Mouse (Mus musculus): ENCODE results near the gene Kmt5a. TPM values are rescaled to one million over a fixed set of nuclear protein-coding genes. Genes with fewer than 3 reads are reported as not detected.

The Kmt5a gene
- polyA plus RNA-seq, 1 experiment from 2014 or later, result 50.4 TPM

Small RNA genes within 50 kb of the gene (microRNA-seq; reads per million reads assigned to microRNA genes)
- gene Gm27486, result not detected

Other genes starting within 250 kb of the Kmt5a start
- gene Pitpnm2, start 190.2 kb upstream of the Kmt5a start, polyA plus RNA-seq (2015; fragmentation: Nextera tagmentation; extraction: Ambion mirVana), result 2.4 and 2.6 TPM in 2 replicates
- gene Mphosph9, start 112.0 kb upstream of the Kmt5a start, polyA plus RNA-seq (2015; fragmentation: Nextera tagmentation; extraction: Ambion mirVana), result 7.7 and 8.5 TPM in 2 replicates
- 13.3 and 16.1 TPM in 2 replicates for gene 2810006K23Rik, start 111.8 kb upstream of the Kmt5a start, polyA plus RNA-seq (2015; fragmentation: Nextera tagmentation; extraction: Ambion mirVana)
- gene Cdk2ap1, start 76.8 kb upstream of the Kmt5a start, polyA plus RNA-seq (2015; fragmentation: Nextera tagmentation; extraction: Ambion mirVana), result 18.6 and 22.0 TPM in 2 replicates
- gene Sbno1, start 13.9 kb upstream of the Kmt5a start, polyA plus RNA-seq (2015; fragmentation: Nextera tagmentation; extraction: Ambion mirVana), result 70.4 and 76.1 TPM in 2 replicates
- gene Rilpl2, start 38.4 kb downstream of the Kmt5a start, polyA plus RNA-seq (2015; fragmentation: Nextera tagmentation; extraction: Ambion mirVana), result 27.4 and 32.0 TPM in 2 replicates
- 22.0 and 24.3 TPM in 2 replicates for gene Snrnp35, start 43.2 kb downstream of the Kmt5a start, polyA plus RNA-seq (2015; fragmentation: Nextera tagmentation; extraction: Ambion mirVana)
- 8.9 and 11.0 TPM in 2 replicates for gene Rilpl1, start 91.5 kb downstream of the Kmt5a start, polyA plus RNA-seq (2015; fragmentation: Nextera tagmentation; extraction: Ambion mirVana)
- 641 and 673 TPM in 2 replicates for gene Tmed2, start 100.8 kb downstream of the Kmt5a start, polyA plus RNA-seq (2015; fragmentation: Nextera tagmentation; extraction: Ambion mirVana)
- 12.5 and 15.1 TPM in 2 replicates for gene Ddx55, start 112.9 kb downstream of the Kmt5a start, polyA plus RNA-seq (2015; fragmentation: Nextera tagmentation; extraction: Ambion mirVana)
- 71.5 and 74.6 TPM in 2 replicates for gene Eif2b1, start 139.2 kb downstream of the Kmt5a start, polyA plus RNA-seq (2015; fragmentation: Nextera tagmentation; extraction: Ambion mirVana)
- gene Gtf2h3, start 139.2 kb downstream of the Kmt5a start, polyA plus RNA-seq (2015; fragmentation: Nextera tagmentation; extraction: Ambion mirVana), result 51.2 and 52.2 TPM in 2 replicates
- 44.0 and 45.6 TPM in 2 replicates for gene Atp6v0a2, start 188.6 kb downstream of the Kmt5a start, polyA plus RNA-seq (2015; fragmentation: Nextera tagmentation; extraction: Ambion mirVana)

Measured in stomach, embryonic 16.5 days (tissue).